Mouse (Mus musculus): ENCODE results near the gene Btnl6. TPM values are rescaled to one million over a fixed set of nuclear protein-coding genes. Genes with fewer than 3 reads are reported as not detected.
A peak's percentile ranks its signal among the peaks of the same experiment; 100 is the strongest.

The Btnl6 gene
- polyA plus RNA-seq (2014; fragmentation: Nextera tagmentation; extraction: Ambion mirVana), result not detected in 2 replicates

GRCm38 (mm10) chr17:34517252-34517651 lies at the start of gene Btnl6:
Gene Btnl6 (minus strand): TSS chr17:34517352.
- no peak for ATAC-seq
- Histone ChIP-seq H3K27me3 (replicated peaks; ENCODE audit: control insufficient read depth, insufficient read depth, low read length) (no peaks in the 10 kb centered on the region), H3K4me1 (ENCODE audit: control insufficient read depth, insufficient read depth, low read length) (no peaks in the 10 kb centered on the region), H3K4me3 (ENCODE audit: low read depth, low read length) (no peak within 1 kb of the TSS), H3K9ac (ENCODE audit: low read length) (no peak within 1 kb of the TSS), H3K36me3 (ENCODE audit: control insufficient read depth, insufficient read depth, low read length) (no peaks in the 10 kb centered on the region), H3K9me3 (replicated peaks; ENCODE audit: control insufficient read depth, low read length) (no peaks in the 10 kb centered on the region), H3K27ac (ENCODE audit: low read depth, low read length) (no peak within 1 kb of the TSS), H3K4me2 (ENCODE audit: low read length) (no peak within 1 kb of the TSS)
- WGBS, result 91% methylated on average over 4 of the region's 4 CpGs
- no peak for DNase-seq (ENCODE audit: low spot score)

DNA sequence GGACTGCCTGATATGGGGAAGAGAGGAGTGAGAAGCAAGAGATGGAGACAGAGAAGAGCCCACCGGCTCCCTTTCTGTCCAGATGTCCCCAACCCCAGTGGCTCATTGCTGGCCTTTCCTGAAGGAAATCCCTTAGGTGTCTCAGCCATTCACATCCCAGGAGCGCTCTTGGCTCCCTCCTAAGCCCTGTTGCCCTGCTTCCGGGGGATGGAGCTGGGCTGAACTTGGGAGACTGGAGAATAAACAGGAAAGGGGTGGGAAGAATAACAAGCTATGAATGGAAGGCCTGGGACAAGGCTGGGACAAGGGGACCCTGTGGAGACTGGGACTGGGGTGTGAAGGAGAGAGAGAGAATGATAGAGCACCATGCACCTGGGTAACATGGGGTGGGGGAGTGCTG lies 47.6 kb upstream of the Btnl6 start:
- Histone ChIP-seq H3K9me3 (replicated peaks; ENCODE audit: control insufficient read depth, low read length) (no peaks in the 10 kb centered on the region), H3K4me2 (ENCODE audit: low read length) (no peak overlapping the region), H3K27me3 (replicated peaks; ENCODE audit: control insufficient read depth, insufficient read depth, low read length) (no peaks in the 10 kb centered on the region), H3K36me3 (ENCODE audit: control insufficient read depth, insufficient read depth, low read length) (no peaks in the 10 kb centered on the region), H3K4me1 (ENCODE audit: control insufficient read depth, insufficient read depth, low read length) (no peaks in the 10 kb centered on the region), H3K27ac (ENCODE audit: low read depth, low read length) (0 out of 2 replicates have a peak overlapping the region, but pooled peaks have one; percentile 5), H3K4me3 (ENCODE audit: low read depth, low read length) (no peak overlapping the region), H3K9ac (ENCODE audit: low read length) (no peak overlapping the region)
- ATAC-seq (no peak), DNase-seq (ENCODE audit: low spot score) (no peak)
- 66% methylated on average over 3 of the region's 3 CpGs for WGBS

- H3K9ac ChIP-seq (ENCODE audit: low read length), result no peak within 1 kb of the TSS
- ATAC-seq, result no peak
- 21% methylated on average over 6 of the region's 6 CpGs for WGBS
Measured at GRCm38 (mm10) chr17:34564003-34564421, 46.9 kb upstream of the Btnl6 start, which contains the start of gene Notch4. Gene Notch4 (plus strand): TSS chr17:34564268.

DNA sequence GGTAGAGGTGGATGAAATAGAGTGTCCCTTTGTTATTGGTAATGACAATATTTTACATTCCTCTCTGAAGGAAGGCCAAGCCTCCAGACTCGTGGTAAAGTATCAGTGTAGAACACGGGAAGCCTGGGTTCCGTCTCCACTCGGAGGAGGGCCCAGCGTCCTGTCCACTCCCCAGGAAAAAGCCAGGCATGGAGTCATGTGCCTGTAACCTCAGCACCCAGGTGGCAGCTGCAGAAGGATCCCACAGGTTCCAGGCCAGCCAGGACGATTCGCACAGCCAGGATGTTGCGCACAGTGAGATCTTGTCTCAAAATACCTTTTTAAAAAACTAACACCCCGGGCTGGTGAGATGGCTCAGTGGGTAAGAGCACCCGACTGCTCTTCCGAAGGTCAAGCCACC lies 46.2 kb upstream of the Btnl6 start:
- H3K9me3 ChIP-seq (replicated peaks; ENCODE audit: control insufficient read depth, low read length), result no peaks in the 10 kb centered on the region
- H3K9ac ChIP-seq (ENCODE audit: low read length), result no peak overlapping the region
- H3K27ac ChIP-seq (ENCODE audit: low read depth, low read length), result no peak overlapping the region
- no peaks in the 10 kb centered on the region for H3K4me1 ChIP-seq (ENCODE audit: control insufficient read depth, insufficient read depth, low read length)
- H3K36me3 ChIP-seq (ENCODE audit: control insufficient read depth, insufficient read depth, low read length), result no peaks in the 10 kb centered on the region
- no peak overlapping the region for H3K4me3 ChIP-seq (ENCODE audit: low read depth, low read length)
- 79% methylated on average over 11 of the region's 11 CpGs for WGBS
- no peak overlapping the region for H3K4me2 ChIP-seq (ENCODE audit: low read length)
- H3K27me3 ChIP-seq (replicated peaks; ENCODE audit: control insufficient read depth, insufficient read depth, low read length), result no peaks in the 10 kb centered on the region
- no peak for ATAC-seq
- DNase-seq (ENCODE audit: low spot score), result no peak

More at GRCm38 (mm10) chr17:34564003-34564421, 46.9 kb upstream of the Btnl6 start, which contains the start of gene Notch4:
- Histone ChIP-seq H3K4me3 (ENCODE audit: low read depth, low read length) (no peak within 1 kb of the TSS), H3K27ac (ENCODE audit: low read depth, low read length) (0 out of 2 replicates have a peak within 1 kb of the TSS, but pooled peaks have one; percentile 5), H3K4me2 (ENCODE audit: low read length) (no peak within 1 kb of the TSS), H3K27me3 (replicated peaks; ENCODE audit: control insufficient read depth, insufficient read depth, low read length) (no peaks in the 10 kb centered on the region), H3K9me3 (replicated peaks; ENCODE audit: control insufficient read depth, low read length) (no peaks in the 10 kb centered on the region), H3K36me3 (ENCODE audit: control insufficient read depth, insufficient read depth, low read length) (no peaks in the 10 kb centered on the region), H3K4me1 (ENCODE audit: control insufficient read depth, insufficient read depth, low read length) (no peaks in the 10 kb centered on the region)
- no peak for DNase-seq (ENCODE audit: low spot score)

- Histone ChIP-seq H3K36me3 (ENCODE audit: control insufficient read depth, insufficient read depth, low read length) (no peaks in the 10 kb centered on the region), H3K27me3 (replicated peaks; ENCODE audit: control insufficient read depth, insufficient read depth, low read length) (no peaks in the 10 kb centered on the region), H3K4me1 (ENCODE audit: control insufficient read depth, insufficient read depth, low read length) (no peaks in the 10 kb centered on the region), H3K4me2 (ENCODE audit: low read length) (no peak overlapping the region), H3K9ac (ENCODE audit: low read length) (no peak overlapping the region), H3K4me3 (ENCODE audit: low read depth, low read length) (no peak overlapping the region), H3K27ac (ENCODE audit: low read depth, low read length) (no peak overlapping the region), H3K9me3 (replicated peaks; ENCODE audit: control insufficient read depth, low read length) (no peaks in the 10 kb centered on the region)
- 65% methylated on average over 3 of the region's 3 CpGs for WGBS
- ATAC-seq (no peak), DNase-seq (ENCODE audit: low spot score) (no peak)
Measured at GRCm38 (mm10) chr17:34562595-34562994, 45.4 kb upstream of the Btnl6 start.

- H3K4me2 ChIP-seq (ENCODE audit: low read length), result no peak overlapping the region
- no peaks in the 10 kb centered on the region for H3K36me3 ChIP-seq (ENCODE audit: control insufficient read depth, insufficient read depth, low read length)
- no peak overlapping the region for H3K9ac ChIP-seq (ENCODE audit: low read length)
- no peaks in the 10 kb centered on the region for H3K9me3 ChIP-seq (replicated peaks; ENCODE audit: control insufficient read depth, low read length)
- ATAC-seq (no peak), DNase-seq (ENCODE audit: low spot score) (no peak)
- H3K4me3 ChIP-seq (ENCODE audit: low read depth, low read length), result no peak overlapping the region
- no peak overlapping the region for H3K27ac ChIP-seq (ENCODE audit: low read depth, low read length)
- no peaks in the 10 kb centered on the region for H3K27me3 ChIP-seq (replicated peaks; ENCODE audit: control insufficient read depth, insufficient read depth, low read length)
- WGBS, result 37% methylated on average over 8 of the region's 8 CpGs
- no peaks in the 10 kb centered on the region for H3K4me1 ChIP-seq (ENCODE audit: control insufficient read depth, insufficient read depth, low read length)
Measured at GRCm38 (mm10) chr17:34561200-34561599, 44.0 kb upstream of the Btnl6 start.

GRCm38 (mm10) chr17:34560438-34560837 lies 43.3 kb upstream of the Btnl6 start:
- Histone ChIP-seq H3K9me3 (replicated peaks; ENCODE audit: control insufficient read depth, low read length) (no peaks in the 10 kb centered on the region), H3K4me3 (ENCODE audit: low read depth, low read length) (no peak overlapping the region), H3K36me3 (ENCODE audit: control insufficient read depth, insufficient read depth, low read length) (no peaks in the 10 kb centered on the region), H3K9ac (ENCODE audit: low read length) (no peak overlapping the region), H3K4me2 (ENCODE audit: low read length) (no peak overlapping the region), H3K27me3 (replicated peaks; ENCODE audit: control insufficient read depth, insufficient read depth, low read length) (no peaks in the 10 kb centered on the region), H3K27ac (ENCODE audit: low read depth, low read length) (no peak overlapping the region), H3K4me1 (ENCODE audit: control insufficient read depth, insufficient read depth, low read length) (no peaks in the 10 kb centered on the region)
- WGBS, result 90% methylated on average over 6 of the region's 6 CpGs
- ATAC-seq (no peak), DNase-seq (ENCODE audit: low spot score) (no peak)

GRCm38 (mm10) chr17:34559895-34560294 lies 42.7 kb upstream of the Btnl6 start:
- no peaks in the 10 kb centered on the region for H3K9me3 ChIP-seq (replicated peaks; ENCODE audit: control insufficient read depth, low read length)
- H3K4me3 ChIP-seq (ENCODE audit: low read depth, low read length), result no peak overlapping the region
- H3K9ac ChIP-seq (ENCODE audit: low read length), result no peak overlapping the region
- H3K4me1 ChIP-seq (ENCODE audit: control insufficient read depth, insufficient read depth, low read length), result no peaks in the 10 kb centered on the region
- no peaks in the 10 kb centered on the region for H3K36me3 ChIP-seq (ENCODE audit: control insufficient read depth, insufficient read depth, low read length)
- no peak overlapping the region for H3K27ac ChIP-seq (ENCODE audit: low read depth, low read length)
- DNase-seq (ENCODE audit: low spot score) (no peak), ATAC-seq (no peak)
- H3K4me2 ChIP-seq (ENCODE audit: low read length), result no peak overlapping the region
- H3K27me3 ChIP-seq (replicated peaks; ENCODE audit: control insufficient read depth, insufficient read depth, low read length), result no peaks in the 10 kb centered on the region
- 28% methylated on average over 14 of the region's 15 CpGs for WGBS

DNA sequence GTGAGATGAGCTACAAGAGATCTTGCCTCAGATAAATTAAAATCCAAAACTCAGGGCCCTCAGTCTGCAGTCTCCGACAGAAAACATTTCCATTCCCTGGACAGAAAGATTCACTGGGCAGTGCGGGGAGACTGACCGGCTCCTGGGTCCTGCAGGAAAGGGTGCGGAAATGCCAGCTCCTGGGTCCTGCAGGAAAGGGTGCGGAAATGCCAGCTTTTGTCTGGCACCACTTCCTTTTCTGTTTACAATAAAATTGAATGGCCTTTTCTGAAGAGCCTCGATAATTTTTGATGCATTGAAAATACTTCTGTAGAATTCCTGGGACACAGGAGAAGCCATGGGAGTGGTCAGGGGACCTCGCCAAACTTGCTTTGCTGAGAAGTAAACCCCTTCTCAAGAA lies 42.0 kb upstream of the Btnl6 start:
- Histone ChIP-seq H3K4me2 (ENCODE audit: low read length) (no peak overlapping the region), H3K27ac (ENCODE audit: low read depth, low read length) (no peak overlapping the region), H3K4me3 (ENCODE audit: low read depth, low read length) (no peak overlapping the region), H3K9ac (ENCODE audit: low read length) (no peak overlapping the region), H3K4me1 (ENCODE audit: control insufficient read depth, insufficient read depth, low read length) (no peaks in the 10 kb centered on the region), H3K36me3 (ENCODE audit: control insufficient read depth, insufficient read depth, low read length) (no peaks in the 10 kb centered on the region), H3K27me3 (replicated peaks; ENCODE audit: control insufficient read depth, insufficient read depth, low read length) (no peaks in the 10 kb centered on the region), H3K9me3 (replicated peaks; ENCODE audit: control insufficient read depth, low read length) (no peaks in the 10 kb centered on the region)
- 87% methylated on average over 7 of the region's 7 CpGs for WGBS
- ATAC-seq (no peak), DNase-seq (ENCODE audit: low spot score) (no peak)
